Mouse (Mus musculus) spleen, adult 10 weeks (tissue): Measurements from ENCODE around the gene Dnm2. TPM values are rescaled to one million over a fixed set of nuclear protein-coding genes. Genes with fewer than 3 reads are reported as not detected.

Source experiments
- polyA plus RNA-seq: library from polyadenylated mRNA; stranded (reverse); fragments of 350-450 nt; fragmentation: Illumina TruSeq; extraction: RNeasy Lipid Tissue Mini Kit (QIAGEN cat#74804); gene quantifications from one replicate; pipeline ENCODE4 v1.2.3, GENCODE M21; 2015; ENCODE audit warnings: low replicate concordance; ENCODE audit not compliant: insufficient read depth

Gene Dnm2
- polyA plus RNA-seq = 78.1 TPM

GRCm38 (mm10) chr9:21424631-21425555 lies at the start of gene Dnm2:
Gene Dnm2 (plus strand): TSS chr9:21424908.

GRCm38 (mm10) chr9:21411669-21412550 lies 12.8 kb upstream of the Dnm2 start, which contains the start of gene Qtrt1:
Gene Qtrt1 (plus strand): TSS chr9:21411837.

GRCm38 (mm10) chr9:21509772-21510688 lies 85.3 kb downstream of the Dnm2 start, which contains the start of gene Tmed1:
Gene Tmed1 (minus strand): TSS chr9:21510252.

GRCm38 (mm10) chr9:21525937-21526633 lies 101.4 kb downstream of the Dnm2 start, which contains the start of gene AB124611:
Gene AB124611 (plus strand): TSS chr9:21526176.

GRCm38 (mm10) chr9:21546789-21547074 lies 122.0 kb downstream of the Dnm2 start, which contains the start of gene Carm1:
Gene Carm1 (plus strand): TSS chr9:21546894.

Other genes starting within 250 kb of the Dnm2 start
- 18.0 TPM for gene Keap1, start 185.5 kb upstream of the Dnm2 start, polyA plus RNA-seq
- 3.4 TPM for gene S1pr5, start 176.5 kb upstream of the Dnm2 start, polyA plus RNA-seq
- 8.0 TPM for gene Atg4d, start 159.6 kb upstream of the Dnm2 start, polyA plus RNA-seq
- 70.9 TPM for gene Kri1, start 136.9 kb upstream of the Dnm2 start, polyA plus RNA-seq
- gene Cdkn2d, start 133.5 kb upstream of the Dnm2 start, polyA plus RNA-seq = 23.0 TPM
- 4.0 TPM for gene Ap1m2, start 112.6 kb upstream of the Dnm2 start, polyA plus RNA-seq
- gene Slc44a2, start 104.2 kb upstream of the Dnm2 start, polyA plus RNA-seq = 243 TPM
- 61.6 TPM for gene Ilf3, start 57.0 kb upstream of the Dnm2 start, polyA plus RNA-seq
- gene Qtrt1, start 13.1 kb upstream of the Dnm2 start, polyA plus RNA-seq = 11.4 TPM
- 4.4 TPM for gene Tmed1, start 85.3 kb downstream of the Dnm2 start, polyA plus RNA-seq
- 147 TPM for gene AB124611, start 101.3 kb downstream of the Dnm2 start, polyA plus RNA-seq
- 22.7 TPM for gene Carm1, start 122.0 kb downstream of the Dnm2 start, polyA plus RNA-seq
- 34.5 TPM for gene Timm29, start 167.8 kb downstream of the Dnm2 start, polyA plus RNA-seq
- 13.1 TPM for gene Yipf2, start 167.9 kb downstream of the Dnm2 start, polyA plus RNA-seq
- 29.3 TPM for gene Smarca4, start 191.3 kb downstream of the Dnm2 start, polyA plus RNA-seq